Mouse (Mus musculus): Measurements from ENCODE around the gene Gm20817. TPM values are rescaled to one million over a fixed set of nuclear protein-coding genes. Genes with fewer than 3 reads are reported as not detected.
"Not testable (repeated sequence)": the region's sequence is repeated elsewhere in the genome, so short reads cannot be mapped to it uniquely, and the experiment has no call there.

Gm20817 gene
- total RNA-seq (2014; rRNA removed) (not detected in 2 replicates), polyA plus RNA-seq (2015; fragmentation: Nextera tagmentation; extraction: Ambion mirVana) (not detected in 2 replicates)

DNA sequence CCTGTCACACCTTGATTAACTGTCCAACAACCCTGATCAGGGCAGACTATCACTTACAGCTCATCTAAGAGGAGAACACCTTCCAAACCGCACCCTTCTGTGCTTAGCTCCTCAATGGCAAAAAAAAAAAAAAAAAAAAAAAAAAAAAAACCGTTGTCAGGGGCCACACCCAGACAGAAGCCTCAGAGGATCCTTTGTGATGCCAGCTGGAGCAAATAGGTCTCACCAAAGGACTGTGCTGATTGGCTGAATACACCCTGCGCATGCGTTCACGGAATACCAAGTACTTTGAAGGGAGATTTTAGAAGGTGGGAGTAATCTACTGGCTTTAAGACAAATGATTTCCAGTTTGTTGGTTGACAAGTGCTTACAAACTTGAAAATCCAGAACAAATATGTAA is at the start of gene Gm20817:
TSS of gene Gm20817 (minus strand) at position 101 of the 400 bp plus-strand sequence.
- not testable (repeated sequence) for H3K36me3 ChIP-seq (ENCODE audit: insufficient read depth); H3K9me3 ChIP-seq (ENCODE audit: low read length); H3K9ac ChIP-seq; H3K4me2 ChIP-seq (ENCODE audit: low read depth); H3K4me1 ChIP-seq (ENCODE audit: insufficient read depth); DNase-seq; H3K27ac ChIP-seq (ENCODE audit: low read depth, low read length); H3K27me3 ChIP-seq (ENCODE audit: insufficient read depth, low read length); H3K4me3 ChIP-seq (ENCODE audit: low read depth, low read length); ATAC-seq
- no CpG with 5 or more reads among the region's 5 CpGs for WGBS
